Mouse (Mus musculus) c-Kit-positive CD71-positive TER-119-positive erythroid progenitor cells, embryonic 14.5 days (primary cell): ENCODE measurements at regions not wholly inside any gene's neighbourhood (a gene's known extent, or its start where the extent isn't known, plus 50 kb on each side); places are given as distances from the start of the nearest gene placed in this dataset.

Experiments
- DNase-seq: peaks from one replicate; pipeline ENCODE4 v3.0.0-alpha.2; 2013; ENCODE audit warnings: low spot score

DNA sequence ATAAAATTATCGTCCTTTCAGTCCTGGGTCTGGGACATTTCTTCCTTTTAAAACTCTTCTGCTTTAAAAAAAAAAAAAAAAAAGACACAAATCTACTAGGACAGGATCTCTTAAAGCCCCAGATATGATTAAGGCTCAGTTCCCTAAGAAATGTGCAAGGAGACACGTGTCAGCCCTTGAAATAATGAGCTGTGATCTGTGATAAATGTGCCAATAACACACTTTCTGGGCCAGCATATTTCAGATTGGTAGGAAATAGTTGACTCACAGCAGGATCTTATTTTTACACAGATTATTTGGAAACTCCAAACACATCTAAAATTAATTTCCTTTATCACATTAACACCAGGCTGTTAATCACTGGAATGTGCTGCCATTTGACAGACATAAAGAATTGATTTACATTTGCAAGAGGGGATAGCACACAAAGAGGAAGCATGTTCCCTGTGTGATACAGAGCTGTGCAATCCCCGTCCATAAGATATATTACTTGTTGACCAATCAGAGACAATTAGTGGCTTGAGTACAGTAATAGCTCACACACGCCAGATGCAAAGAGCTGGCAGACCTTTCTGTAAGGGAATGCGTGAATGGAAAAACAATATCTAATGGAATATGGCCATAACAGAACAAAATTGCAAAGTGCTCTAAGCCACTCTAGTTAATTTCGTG, 263.7 kb downstream of the Pax3 start:
- no peak for DNase-seq

DNA sequence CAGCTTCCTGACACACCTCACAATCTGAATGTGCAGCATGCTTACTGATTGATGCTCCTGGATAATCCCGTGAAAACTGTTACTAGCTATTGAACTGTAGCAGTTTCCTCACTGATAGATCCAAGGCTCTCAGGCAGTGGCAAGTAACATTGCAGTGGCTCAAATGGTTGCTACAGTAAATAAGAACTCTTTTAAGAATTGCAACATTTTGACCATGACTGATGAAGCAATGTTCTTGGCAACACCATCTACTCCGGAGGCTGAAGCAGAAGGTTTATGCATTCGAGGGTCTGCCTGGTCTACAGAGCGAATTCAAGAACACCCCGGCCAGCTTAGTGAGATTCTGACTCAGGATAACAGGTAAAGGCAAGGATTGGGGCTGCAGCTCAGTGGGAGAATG, 264.7 kb downstream of the Pax3 start:
- DNase-seq, result no peak

DNA sequence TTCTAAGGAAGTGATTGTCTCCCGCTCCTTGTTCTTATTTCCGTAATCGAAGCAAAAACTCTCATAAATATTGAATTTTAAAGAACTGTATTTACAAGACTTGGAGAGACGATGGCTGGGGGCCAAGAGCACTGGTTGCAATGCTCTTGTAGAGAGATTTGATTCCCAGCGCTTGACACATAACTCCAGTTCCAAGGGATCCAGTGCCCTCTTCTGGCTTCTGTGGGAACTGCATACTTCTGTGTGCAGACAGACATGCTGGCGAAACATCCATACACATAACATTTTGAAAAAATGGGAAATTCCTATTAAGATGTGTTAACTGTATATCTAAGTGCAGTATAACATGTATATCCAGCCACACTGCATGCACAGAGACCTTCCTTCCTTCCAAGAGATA, 266.3 kb downstream of the Pax3 start:
- DNase-seq, result no peak

DNA sequence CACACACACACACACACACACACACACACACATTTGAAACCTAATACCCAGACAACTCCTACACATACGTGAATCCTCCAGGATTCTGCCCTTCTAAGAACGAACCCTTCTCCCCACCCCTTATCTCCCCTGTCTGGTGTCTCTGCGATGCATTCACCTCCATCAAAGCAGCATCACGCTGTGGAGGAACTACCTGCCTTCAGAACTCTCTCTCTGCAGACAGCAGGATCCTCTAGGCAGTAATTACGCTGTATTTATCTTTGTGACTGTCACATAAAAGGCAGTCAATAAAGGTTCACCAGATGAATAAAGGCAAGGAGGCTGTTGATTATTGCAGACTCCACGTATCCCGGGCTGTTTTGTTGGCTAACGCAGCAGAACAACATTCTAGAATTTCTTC, 267.4 kb downstream of the Pax3 start:
- DNase-seq, result no peak

DNA sequence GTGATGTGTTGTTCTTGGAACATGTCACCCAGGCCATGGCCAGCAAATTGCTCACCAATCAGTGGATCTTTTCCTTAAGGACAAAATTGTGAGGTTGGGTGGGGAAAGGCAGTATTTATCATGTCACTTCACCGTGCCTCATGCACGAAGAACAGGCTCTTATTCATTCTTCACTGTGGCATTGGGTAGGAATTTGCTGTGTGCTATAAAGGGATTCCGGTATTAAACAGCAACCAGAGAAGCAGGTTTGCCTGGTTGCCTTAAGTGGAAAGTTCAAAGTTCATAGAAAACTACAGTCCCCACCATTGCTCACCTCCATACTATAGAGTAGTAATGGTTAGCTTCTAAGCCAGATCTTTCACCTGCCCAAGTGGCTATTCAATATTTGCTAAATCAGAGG, 270.8 kb downstream of the Pax3 start:
- DNase-seq, result no peak

DNA sequence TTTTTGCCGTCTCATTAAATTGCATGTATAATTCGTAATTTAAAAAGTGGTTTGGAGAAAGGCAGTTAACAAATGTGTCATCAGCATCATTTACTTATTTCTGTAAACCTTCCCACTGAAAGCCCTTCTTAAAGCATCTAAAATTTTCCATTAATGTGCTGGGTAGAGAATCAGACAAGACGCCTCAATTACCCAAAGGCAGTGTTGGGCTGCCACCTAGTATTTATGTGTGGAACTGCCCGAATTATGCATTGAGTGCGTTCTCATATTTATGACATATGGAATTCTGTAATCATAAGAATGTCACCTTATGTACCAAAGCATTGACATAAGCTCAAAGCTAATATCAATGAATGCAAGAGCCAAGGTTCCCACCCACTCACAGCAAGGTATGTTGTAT, 300.7 kb downstream of the Pax3 start:
- no peak for DNase-seq

DNA sequence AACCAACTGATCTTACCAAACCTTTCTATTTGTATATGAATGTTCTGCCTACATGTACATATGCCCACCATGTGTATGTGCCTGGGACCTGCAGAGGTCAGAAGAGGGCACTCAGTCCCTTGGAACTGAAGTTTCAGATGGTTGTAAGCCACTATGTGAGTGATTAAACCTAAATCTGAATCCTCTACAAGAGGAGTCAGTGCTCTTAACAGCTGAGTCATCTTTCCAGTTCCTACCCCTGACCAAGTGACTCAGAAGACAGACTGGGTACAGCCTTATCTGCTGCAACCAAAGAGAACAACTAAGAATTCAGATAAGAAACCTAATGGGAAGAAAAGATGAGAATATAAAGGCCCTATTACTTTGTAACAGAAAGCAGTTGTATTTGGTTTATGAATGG, 317.9 kb downstream of the Pax3 start:
- DNase-seq, result no peak

DNA sequence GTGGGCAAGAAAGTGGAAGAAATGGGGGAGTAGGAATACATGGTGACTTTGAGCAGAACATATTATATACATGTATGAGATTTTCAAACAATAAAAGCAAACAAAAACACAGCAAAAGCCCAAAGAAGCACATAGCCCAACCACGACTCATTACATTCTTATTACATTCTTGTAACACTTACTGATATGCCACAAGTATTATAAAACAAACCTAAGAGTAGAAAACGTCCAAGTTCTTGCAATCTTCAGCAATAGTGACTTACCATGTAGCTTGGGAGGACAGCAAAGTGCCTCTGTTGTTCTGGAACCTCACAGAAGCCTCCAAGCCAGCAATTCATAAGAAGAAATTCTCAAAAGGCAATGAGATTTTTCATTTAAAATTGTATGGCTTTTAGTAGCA, 326.8 kb downstream of the Pax3 start:
- no peak for DNase-seq

DNA sequence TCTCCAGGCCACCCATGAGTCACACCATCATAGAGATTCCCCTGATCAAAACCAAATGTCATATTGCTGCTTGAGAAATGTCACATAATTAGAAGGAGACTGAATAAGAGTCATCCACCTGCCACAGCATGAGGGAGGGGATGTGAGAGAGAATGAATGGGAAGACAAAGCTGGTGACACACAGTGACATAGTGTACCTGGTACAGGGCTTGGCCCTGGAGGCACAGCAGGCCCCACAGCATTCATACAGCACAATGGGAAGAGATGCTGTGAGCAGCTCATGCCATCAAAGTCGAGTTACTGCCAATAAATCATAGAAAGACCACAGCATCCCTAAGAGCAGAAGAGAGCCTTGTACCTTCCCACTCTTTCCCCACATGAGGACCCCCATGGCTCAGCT, 327.8 kb downstream of the Pax3 start:
- no peak for DNase-seq

DNA sequence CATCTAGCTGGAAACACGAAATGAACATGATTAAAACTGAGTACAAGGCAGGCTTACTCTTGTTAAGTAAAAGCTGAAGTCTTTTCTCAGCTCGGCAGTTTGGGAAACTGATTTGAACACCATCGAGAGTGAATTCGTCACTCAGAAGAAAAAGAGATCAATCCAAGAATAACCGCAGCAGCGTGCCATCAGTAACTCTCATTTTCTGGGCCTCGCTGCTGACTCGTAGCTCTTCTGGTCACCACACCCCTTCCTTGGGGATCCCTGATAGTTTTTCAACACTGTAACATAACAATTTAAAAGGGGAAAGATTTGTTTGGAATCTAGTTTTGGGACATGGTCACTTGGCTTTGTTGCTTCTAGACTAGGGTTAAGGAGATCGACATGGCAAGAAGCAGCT, 337.0 kb downstream of the Pax3 start:
- no peak for DNase-seq

DNA sequence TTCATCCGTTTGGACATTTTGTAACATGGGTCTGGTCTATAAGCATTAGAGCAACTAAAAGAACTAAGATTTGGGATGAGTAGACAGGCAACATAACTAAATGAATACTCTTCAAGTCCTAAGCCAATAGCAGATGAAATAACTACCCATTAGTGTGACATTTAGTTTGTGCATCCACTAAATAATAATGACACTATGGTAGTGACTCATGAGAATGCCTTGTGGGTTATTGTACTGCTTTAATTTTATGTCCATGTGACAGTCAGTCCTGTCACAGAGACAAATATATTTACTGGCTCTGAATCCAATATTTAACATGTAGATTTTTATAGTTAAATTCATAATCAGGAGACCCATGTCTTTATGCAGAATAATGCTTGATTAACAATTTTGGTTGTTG, 339.5 kb upstream of the Epha4 start:
- no peak for DNase-seq

DNA sequence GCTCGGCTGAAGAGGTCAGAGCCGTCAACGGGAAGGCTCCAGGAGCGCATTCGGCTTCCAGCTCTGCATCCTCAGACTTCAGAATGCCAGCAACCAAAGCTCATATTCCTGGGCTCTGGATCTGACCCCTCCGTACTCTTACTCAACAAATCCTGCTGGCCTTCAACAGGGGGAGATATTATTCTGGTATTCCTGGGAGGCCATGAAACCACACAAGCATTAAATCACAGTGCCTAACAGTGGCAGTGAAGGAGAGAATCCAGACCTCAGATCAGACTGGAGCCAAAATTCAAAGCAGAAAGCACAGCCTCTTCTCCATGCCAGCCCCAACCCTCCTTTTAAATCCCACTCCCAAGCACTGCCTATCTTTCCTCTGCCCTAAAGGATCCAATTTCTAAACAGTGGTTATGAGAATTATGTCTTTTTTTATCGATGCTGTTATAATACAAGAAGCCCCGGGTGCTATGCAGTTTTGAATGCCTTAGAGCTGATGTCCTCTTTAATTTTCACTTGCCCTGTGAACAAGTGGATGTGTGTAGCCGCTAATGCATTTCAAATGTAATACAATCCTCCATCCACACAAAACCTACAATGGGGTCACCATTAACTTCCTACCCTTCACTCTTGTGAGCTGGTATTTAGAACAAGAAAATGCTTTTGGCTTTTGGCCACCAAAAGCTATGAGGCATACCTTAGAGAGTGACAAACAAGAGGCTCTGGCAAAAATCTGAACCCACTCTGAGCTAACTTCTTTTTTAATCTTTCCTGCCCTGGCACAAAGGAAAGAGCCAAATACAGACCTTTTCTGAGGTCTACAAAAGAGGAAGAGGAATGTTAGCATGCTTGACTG, 333.1 kb upstream of the Epha4 start:
- no peak for DNase-seq

DNA sequence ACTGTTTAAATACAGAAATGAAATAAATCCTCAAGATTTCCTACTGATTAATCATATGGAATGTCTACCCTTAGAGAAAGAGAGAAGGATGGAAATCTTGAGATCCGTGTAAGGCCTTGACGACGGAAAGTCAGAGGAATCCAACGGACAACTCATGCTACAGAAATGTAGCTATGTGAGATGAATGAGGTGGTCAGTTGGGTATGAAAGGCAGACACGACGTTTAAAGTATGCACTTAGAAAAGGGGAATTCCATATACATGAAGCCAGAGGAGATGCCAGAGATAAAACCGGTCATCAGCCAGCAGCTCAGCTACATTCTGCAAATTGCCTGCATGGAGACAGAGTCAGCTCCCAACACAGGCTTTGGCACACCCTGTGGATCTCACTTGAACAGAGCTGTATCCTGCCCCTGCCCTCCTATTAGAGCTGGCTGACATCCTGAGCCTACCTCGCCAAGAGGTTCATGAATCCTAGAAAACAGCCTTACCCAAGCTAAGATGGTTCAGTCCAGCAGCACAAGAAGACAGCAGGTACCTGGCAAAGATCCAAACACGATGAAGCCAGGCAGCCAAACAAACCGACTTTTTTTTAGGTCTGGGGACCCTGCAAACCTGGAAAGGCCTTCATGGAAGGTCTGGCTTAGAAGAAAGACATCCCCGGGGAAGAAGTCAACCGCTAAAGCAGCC, 331.3 kb upstream of the Epha4 start:
- DNase-seq, result no peak

DNA sequence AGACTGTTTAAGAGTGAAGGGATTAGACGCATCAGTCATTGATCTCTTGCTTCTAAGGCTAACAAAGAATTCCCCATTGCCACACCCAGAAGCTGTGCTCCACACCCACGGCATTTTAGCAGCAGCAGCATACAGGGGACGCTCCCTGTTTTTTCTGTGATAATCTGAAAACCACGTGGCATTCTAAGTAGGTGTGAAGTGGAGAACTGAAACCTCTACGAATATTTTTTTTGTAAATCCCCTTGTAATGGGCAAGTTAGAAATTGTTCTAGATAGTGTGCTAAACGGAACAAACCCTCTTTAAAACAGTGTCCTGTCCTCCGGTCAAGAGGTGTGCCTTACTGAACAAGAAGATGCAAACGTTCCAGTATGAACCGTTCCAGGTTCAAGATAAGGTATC, 325.8 kb upstream of the Epha4 start:
- no peak for DNase-seq

DNA sequence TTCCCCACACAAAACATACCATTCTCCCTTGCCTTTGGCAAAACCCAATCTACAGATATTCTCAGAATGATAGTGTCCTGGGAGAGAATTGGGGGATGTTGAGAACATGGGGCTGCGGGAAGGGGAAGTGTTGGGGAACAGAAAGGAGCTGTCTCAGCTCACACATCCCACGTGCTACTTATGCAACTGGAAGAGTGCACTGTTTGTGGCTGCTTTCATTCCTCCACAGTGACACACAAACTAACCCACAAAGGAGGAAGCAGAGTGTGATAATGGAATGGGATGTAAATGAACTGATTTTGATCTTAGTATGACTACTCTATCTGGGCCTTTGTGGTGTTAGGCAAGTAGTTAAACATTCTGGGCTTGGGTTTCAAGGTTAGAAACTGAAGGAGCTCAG, 317.3 kb upstream of the Epha4 start:
- no peak for DNase-seq

DNA sequence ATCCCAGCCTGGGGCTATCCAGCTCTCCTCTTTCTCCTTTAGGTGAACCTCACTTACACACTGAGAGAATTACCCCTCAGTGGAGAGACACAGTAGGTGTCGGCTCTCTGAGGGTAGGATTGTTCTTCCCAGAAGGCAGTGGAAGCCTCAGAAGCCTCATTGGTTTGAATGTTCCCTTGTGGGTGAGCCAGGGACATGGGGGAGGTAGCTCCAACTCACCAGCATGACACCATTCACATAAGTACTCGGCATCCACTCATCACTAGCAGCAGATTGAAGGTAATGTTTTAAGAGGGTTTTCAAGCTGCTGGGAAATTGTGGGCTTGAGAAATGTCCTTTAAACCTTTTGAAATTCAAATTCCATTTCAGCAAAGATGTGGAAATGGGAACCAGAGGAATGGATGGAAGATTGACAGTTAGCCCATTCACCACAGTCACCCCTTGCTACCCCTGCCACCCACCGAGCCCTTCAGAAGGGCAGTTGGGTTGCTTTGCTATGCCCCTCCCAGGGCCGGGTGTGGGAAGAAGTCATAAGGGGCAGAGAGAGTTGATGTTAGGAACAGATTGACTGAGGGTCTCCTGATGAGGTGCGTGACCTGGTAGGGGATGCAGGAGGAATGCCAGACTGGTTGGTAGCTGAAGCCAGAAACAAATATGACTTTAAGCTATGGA, 310.0 kb upstream of the Epha4 start:
- no peak for DNase-seq

DNA sequence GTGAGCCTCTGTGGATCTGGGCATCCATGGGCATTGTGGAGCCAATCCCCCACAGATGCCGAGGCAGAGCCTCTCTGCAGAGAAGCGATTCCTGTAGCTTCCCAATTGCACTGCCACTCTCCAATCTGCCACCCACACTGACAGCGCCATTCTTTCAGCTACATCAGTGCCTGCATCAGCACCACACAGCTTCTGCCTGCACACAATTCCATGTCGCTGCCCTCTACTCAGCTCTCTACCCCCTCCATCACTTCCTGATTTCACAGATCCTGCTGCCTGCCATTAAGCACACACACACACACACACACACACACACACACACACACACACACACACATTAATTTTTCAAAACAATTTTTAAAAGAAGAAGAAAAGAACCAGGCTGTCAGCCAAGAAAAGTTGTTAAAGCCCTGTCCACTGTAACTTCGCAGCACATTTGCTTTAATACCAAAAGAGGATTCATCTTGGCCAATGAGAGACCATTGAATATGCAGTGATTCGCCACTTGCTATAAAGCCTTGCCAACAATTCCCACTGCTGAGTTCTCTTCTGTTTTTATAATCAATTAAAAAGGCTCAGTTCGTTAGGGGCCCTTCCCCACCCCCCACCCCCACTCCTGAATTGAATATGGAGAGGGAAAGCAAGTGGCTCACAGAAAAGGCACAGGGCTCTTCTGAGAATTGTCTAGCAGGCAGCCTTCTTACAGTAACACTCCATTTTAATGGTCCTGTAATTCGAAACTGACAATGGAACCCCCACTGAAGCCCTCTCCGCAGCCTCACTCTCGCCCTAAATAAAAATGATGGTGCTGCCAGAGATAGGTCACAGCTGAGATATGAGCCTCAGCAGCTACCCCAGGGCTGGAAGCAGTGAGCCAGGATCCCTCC, 309.2 kb upstream of the Epha4 start:
- DNase-seq, result no peak

DNA sequence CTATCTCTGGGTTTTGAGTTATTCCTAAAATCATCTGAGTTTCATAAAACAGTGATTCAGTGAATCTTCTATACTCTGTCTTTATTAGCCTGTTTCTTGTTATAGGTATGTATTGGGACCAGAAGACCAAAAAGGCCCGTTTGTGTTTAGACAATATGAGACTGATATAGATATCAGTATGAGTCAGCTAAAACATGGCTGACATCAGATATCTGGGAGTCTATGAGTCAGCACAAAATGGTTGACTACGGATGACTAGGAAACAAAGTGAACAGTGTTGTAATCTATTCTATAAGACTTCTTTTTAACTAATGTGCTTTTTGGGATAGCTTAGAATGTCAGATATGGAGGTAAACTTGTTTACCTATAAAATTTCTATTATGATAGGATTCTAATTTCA, 305.2 kb upstream of the Epha4 start:
- no peak for DNase-seq

DNA sequence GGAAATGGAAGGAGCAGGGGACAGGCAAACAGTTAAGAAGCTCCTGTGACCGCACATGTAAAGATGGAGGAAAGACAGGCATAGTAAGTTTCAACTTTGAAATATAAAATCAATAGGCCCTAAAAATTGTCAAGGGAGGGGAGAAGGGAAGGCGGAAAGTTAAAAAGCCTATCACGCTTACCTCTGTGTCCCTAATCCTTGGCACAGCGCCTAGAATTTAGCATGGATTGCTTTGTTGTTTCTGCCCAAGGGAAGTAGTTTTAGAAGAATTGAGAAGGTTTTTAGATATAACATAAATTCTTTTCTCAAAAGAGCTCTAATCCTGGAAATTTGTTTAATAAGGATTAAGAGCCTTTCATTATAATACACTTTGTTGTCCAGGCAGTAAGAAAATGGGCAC, 300.6 kb upstream of the Epha4 start:
- no peak for DNase-seq

DNA sequence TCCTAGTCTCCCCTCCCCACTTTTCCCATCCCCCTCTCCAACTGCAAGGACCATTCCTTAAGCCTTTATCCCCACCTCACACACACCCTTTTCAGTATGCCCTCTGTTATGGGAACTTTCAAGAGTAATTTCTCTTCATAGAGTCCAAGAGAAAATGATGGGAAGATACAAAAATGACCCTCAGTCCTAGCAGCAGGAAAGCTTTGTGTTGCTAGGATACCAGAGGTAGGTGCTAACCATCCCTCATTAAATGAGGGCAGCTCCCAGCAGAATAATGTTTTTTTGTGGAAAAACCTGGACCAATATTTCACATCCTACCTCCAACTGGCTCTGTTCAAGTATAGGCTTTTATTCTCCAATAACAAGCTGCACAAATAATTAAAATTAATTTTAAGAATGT, 296.7 kb upstream of the Epha4 start:
- DNase-seq, result no peak

DNA sequence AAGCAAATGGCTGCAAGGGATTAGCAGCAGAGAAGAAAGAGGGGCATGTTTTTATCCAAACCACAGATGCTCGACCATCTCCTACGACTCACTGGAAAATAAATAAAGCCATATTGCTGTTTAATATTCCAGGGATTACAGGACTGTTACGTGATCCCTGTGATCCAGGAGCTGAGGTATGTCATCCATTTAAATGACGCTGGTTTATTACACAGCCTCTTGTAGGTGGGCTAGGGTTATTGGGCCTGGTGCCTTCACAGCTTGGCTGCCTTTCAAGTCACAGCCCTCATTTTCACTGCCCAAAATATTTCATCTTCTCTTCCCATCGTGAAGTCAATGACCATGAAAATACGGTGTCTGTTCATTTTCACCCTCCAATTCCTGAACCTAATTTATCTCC, 276.1 kb upstream of the Epha4 start:
- DNase-seq, result no peak

DNA sequence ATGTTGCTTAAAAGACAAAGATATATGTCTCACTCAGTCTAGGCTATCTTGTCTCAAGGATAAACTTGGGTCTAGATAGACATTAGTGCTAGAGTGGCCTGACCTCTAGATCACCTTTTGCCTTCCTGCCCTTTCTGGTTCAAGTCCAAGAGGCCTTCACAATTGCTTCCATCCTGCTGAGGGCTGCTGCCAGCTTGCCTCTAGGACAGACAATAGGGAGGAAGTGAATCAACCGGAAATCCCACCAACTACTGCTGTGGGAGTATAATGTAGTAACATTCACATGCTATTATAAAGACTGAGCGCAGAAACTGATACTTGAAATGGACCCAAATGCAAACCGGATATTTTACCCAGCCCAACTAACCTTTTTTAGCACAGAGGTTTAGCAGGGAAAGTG, 239.4 kb upstream of the Epha4 start:
- DNase-seq, result no peak
